Mouse (Mus musculus) hematopoietic stem cell, adult 5-6 weeks (primary cell): ENCODE measurements around the gene Hebp2. TPM values are rescaled to one million over a fixed set of nuclear protein-coding genes. Genes with fewer than 3 reads are reported as not detected.
"Not testable (repeated sequence)": the region's sequence is repeated elsewhere in the genome, so short reads cannot be mapped to it uniquely, and the experiment has no call there.

Experiments
- ATAC-seq, 2 experiments: fragments of 125-278 bp in 1 of 2; replicated peaks in 1 of 2; 2 replicates each; pipeline ENCODE4 v1.8.0; 2016 to 2017; ENCODE audit warnings: inconsistent platforms in 2 of 2, mild to moderate bottlenecking in 2 of 2, moderate number of reproducible peaks in 2 of 2, low read depth in 1 of 2, moderate TSS enrichment in 1 of 2; ENCODE audit not compliant: low FRiP score in 2 of 2, poor library complexity in 2 of 2, severe bottlenecking in 2 of 2, insufficient read depth in 1 of 2, low TSS enrichment in 1 of 2
- total RNA-seq: library from RNA; stranded (forward); fragments of 172-1452, 232-1000 nt; gene quantifications from 2 replicates; pipeline ENCODE4 v1.2.3, GENCODE M21; 2017

Gene Hebp2
- total RNA-seq: not detected in 2 replicates

- peak; percentile 85 to 91 for ATAC-seq
Observed at GRCm38 (mm10) chr10:18545813-18546235, at the start of gene Hebp2. TSS of gene Hebp2 (minus strand) at chr10:18546076.

- no peak for ATAC-seq
Observed at GRCm38 (mm10) chr10:18589455-18589854, 43.6 kb upstream of the Hebp2 start.

GRCm38 (mm10) chr10:18584188-18584587 lies 38.3 kb upstream of the Hebp2 start:
- no peak for ATAC-seq

DNA sequence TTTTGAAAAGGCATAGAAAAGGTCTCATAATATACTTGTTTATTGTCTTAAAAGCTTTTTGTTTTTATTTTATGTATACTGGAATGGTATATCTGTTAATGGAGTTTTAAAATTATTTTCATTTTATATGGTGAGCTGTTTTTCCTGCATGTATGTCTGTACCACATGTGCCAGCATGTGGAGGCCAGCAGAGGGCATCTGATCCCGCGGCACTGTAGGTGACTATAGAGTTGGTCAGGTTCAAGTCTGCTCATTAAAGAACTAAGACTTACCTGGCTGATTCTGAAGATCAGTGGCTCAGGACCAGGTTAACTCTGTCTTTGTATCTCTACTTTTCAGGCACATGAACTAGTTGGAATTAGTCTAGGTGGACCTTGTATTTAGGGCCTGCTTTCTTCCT lies 26.7 kb upstream of the Hebp2 start:
- peak in 1 of 2 experiments; percentile 59; a peak in 1 of 4 replicates for ATAC-seq

- peak; percentile 45 to 67; a peak in 3 of 4 replicates for ATAC-seq
Observed at GRCm38 (mm10) chr10:18562940-18563339, 17.1 kb upstream of the Hebp2 start.

GRCm38 (mm10) chr10:18561445-18561844 lies 15.6 kb upstream of the Hebp2 start:
- no peak for ATAC-seq

- not testable (repeated sequence) for ATAC-seq
Observed at GRCm38 (mm10) chr10:18559076-18559475, 13.2 kb upstream of the Hebp2 start.

DNA sequence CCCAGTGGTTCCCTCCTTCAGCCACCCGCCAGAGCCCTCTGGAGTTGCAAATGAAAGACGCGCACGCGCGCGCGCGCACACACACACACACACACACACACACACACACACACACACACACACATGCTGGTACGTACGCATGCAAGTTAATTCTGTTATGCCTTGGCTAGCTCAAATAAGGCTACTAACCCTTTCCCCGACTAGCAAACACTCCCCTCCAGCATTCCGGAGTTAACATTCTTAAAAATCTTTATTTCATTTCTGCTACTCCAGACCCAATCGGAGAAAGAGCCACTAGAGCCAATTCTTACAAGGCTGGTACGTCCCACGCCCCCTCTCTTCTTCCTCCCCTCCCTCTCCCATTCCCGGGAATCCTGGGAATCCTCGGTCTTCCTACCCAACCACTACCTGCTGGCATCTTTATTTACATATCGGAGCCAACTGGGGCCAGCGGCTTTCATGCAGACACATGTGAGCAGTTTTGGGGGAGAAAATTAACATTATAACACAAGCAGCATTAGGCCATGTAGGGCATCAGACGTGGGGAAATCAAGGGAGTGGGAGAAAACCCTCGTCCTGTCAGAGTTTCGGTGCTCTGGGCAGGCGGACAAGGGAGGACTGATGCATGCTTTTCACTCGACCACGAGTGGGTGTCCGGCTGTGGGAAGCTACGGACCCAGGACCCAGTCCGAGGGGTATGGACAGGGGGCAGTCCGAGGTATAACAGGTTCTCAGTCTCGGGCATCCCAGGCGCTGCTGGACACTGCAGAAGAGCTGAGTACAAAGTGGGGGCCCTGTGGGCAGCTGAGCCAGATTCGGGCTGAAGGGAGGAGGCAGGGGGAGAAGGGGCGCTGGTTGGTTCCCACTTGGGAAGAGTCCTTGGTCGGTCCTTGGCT lies 3.7 kb upstream of the Hebp2 start:
- no peak for ATAC-seq

DNA sequence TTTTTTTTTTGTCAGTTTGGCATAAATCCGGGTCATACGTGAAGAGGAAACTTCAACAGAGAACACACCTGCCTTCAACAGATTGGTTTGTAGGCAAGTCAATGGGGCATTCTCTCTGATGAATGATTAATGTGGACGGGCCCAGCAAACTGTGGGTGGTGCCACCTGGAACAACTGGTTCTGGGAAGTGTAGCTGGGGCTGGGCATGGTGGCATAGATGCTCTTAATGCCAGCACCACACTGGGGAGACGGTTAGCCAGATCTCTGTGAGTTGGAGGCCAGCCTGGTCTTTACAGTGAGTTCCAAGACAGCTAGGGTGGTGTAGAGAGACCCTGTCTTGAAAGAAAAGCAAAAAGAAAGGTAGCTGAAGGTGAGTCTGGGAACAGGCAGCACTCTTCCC lies 1.5 kb upstream of the Hebp2 start:
- ATAC-seq: no peak

DNA sequence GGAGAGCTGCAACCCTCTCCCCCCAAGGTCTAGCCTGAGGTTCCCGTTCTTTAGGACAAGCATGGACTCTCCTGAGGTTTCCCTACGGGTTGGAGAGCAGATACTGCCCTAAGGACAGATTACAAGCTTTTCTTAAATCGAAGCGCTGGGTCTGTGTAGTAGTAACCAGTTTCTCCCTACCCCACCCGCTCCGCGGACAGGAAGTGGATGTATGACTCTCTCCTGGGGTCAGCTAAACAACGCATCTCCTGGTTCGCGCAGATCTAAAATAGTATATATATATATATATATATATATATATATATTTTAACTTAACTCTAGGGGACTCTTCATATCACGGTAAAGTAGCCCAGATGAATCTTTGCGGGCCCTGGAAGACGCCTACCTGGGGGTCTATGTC lies 567 bp downstream of the Hebp2 start:
- ATAC-seq: no peak

- no peak for ATAC-seq
Observed at GRCm38 (mm10) chr10:18536889-18537288, 9.0 kb downstream of the Hebp2 start.

- no peak for ATAC-seq
Observed at GRCm38 (mm10) chr10:18532293-18532692, 13.6 kb downstream of the Hebp2 start.

- ATAC-seq: no peak
Observed at GRCm38 (mm10) chr10:18530161-18530560, 15.7 kb downstream of the Hebp2 start.

GRCm38 (mm10) chr10:18529177-18529576 lies 16.7 kb downstream of the Hebp2 start:
- ATAC-seq: no peak

DNA sequence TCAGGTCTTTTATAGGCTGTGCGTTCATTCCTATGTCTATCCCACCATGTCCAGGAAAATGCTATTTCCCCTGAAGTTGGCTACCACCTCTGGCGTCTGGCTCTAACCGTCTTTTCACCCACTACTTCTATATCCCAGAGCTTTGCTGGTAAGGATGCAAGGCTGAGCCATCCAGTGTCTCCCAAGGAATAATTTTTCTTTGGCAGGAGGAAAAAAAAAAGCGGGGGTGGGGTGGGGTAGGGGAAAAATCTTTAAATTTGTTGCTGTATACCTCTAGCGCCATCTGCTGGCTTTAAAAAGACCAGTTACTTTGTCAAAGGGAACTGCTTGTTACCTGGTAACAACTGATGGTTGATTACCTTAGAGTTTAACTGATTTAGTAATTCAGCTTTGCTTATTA lies 17.4 kb downstream of the Hebp2 start:
- no peak for ATAC-seq

- ATAC-seq: peak in 1 of 2 experiments; percentile 34; a peak in 1 of 4 replicates
Observed at GRCm38 (mm10) chr10:18527766-18528165, 18.1 kb downstream of the Hebp2 start.

DNA sequence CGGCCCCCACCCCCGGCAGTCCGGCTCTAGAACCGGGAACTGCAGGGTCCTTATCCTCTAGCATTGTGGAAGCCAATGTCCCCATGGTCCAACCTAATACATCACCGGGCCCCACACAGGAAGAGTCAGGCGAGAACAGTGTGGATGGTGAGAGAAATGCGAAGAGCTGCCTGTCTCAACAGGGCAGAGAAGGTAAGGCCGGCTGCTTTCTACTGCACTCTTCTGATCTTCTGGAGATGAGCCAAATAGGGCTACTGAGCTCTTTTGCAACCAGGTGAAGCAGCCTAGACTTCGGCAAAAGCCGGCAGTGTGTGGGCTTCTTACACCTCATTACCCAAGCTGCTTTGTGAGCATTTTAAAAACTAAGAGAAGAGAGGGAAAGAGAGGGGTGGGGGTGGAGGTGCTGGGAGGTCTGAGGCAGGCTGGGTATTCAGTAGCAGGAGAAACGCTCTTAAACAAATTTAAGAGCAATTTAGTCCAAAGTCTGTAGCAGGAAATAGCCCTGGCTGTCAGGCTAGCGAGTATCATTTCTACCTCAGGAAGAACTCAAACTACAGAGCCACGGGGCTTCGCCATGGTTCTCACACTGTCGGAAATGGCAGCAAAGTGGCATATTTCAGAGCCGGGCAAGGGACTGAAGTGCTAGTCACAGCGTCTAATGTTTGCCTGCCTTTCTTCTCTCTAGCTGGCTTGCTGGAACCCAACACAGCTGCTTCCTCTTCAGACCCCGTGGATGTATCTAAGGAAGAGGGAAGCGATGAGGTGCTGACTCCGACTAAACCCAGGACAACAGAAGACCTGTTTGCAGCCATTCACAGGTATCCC lies 18.8 kb downstream of the Hebp2 start:
- peak; percentile 49 to 60; a peak in 3 of 4 replicates for ATAC-seq

DNA sequence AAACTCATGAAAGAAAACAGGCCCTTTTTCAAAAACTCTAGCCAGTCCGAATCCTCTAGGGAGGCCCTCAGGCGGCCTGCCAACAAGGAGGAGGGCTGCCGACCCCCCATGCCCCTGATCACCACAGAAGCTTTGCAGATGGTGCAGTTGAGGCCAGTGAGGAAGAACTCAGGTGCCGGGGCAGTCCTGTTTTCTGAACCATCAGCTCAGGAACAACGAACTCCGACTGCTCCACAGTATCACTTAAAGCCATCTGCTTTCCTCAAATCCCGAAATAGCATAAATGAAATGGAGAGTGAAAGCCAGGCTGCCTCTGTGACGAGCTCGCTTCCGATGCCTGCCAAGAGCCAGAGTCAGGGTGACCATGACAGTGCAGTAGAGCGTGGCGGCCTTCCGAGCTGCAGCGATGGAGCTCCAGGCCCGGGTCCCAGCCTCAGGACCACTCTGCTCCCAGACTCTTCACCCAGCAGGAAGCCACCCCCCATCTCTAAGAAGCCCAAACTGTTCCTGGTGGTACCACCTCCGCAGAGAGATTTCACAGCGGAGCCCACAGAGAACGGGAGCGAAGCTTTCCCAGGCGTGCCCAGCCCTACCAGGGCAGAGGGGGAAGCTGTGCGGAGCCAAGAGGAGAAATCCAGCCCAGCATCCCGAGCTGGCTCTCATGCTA lies 19.6 kb downstream of the Hebp2 start:
- ATAC-seq: no peak
